Mouse (Mus musculus) G1E (cell line): Measurements from ENCODE around the gene Gm44805. TPM values are rescaled to one million over a fixed set of nuclear protein-coding genes. Genes with fewer than 3 reads are reported as not detected.
"Not testable (repeated sequence)": the region's sequence is repeated elsewhere in the genome, so short reads cannot be mapped to it uniquely, and the experiment has no call there.

ENCODE experiments used
- ATAC-seq: 2 replicates; pipeline ENCODE4 v1.8.0; 2016; ENCODE audit warnings: mild to moderate bottlenecking; ENCODE audit not compliant: insufficient number of reproducible peaks, poor library complexity, low FRiP score, severe bottlenecking; ENCODE audit errors: extremely low read depth
- DNase-seq: peaks from one replicate; pipeline ENCODE4 v3.0.0; 2012; ENCODE audit warnings: low spot score
- H3K27me3 ChIP-seq: 2 replicates; pipeline ENCODE4 v1.6.1; 2012; ENCODE audit warnings: mild to moderate bottlenecking, low read length, inconsistent platforms; ENCODE audit not compliant: insufficient read depth
- H3K36me3 ChIP-seq: replicated peaks from 2 replicates; pipeline ENCODE3; 2012; ENCODE audit warnings: mild to moderate bottlenecking, inconsistent platforms
- H3K4me1 ChIP-seq: 2 replicates; pipeline ENCODE4 v1.6.1; 2012; ENCODE audit warnings: low read depth, low read length, inconsistent platforms, mixed read lengths; ENCODE audit not compliant: insufficient read depth
- H3K4me3 ChIP-seq: 2 replicates; pipeline ENCODE4 v1.5.1; 2012; ENCODE audit warnings: low read depth, mild to moderate bottlenecking, inconsistent platforms, low read length, moderate library complexity, mixed read lengths
- H3K9me3 ChIP-seq: replicated peaks from 2 replicates; pipeline ENCODE4 v1.6.1; 2012; ENCODE audit warnings: inconsistent platforms
- CTCF ChIP-seq: IDR thresholded peaks from 2 replicates; pipeline ENCODE4 v1.5.1; 2012; ENCODE audit warnings: low read depth, low read length, inconsistent platforms, mixed read lengths
- GATA1 ChIP-seq: IDR thresholded peaks from 2 replicates; pipeline ENCODE4 v1.6.1; 2012; ENCODE audit warnings: borderline replicate concordance, low read length, inconsistent platforms, mixed read lengths
- GATA2 ChIP-seq: IDR thresholded peaks from 2 replicates; pipeline ENCODE4 v1.6.1; 2012; ENCODE audit warnings: low read depth, low read length, inconsistent platforms, borderline replicate concordance
- POLR2AphosphoS5 ChIP-seq: IDR thresholded peaks from 2 replicates; pipeline ENCODE4 v1.6.1; 2012; ENCODE audit warnings: low read depth, low read length, inconsistent platforms; ENCODE audit not compliant: insufficient replicate concordance
- TAL1 ChIP-seq: conservative IDR thresholded peaks from 2 replicates; pipeline ENCODE4 v1.6.1; 2012; ENCODE audit warnings: low read depth, low read length, inconsistent platforms, mixed read lengths
- polyA plus RNA-seq: library from polyadenylated mRNA; stranded (reverse); fragments of >175 nt; gene quantifications from 2 replicates; pipeline ENCODE4 v1.2.3, GENCODE M21; 2012
- total RNA-seq, 2 experiments: library from RNA; stranded (forward) in 1 of 2; stranded (reverse) in 1 of 2; fragments of 200-1000 nt in 1 of 2; fragments of >200 nt in 1 of 2; fragmentation: Nextera tagmentation in 1 of 2; gene quantifications; 2 replicates each; pipeline ENCODE4 v1.2.3; 2014 to 2017

Gm44805 gene
- total and polyA plus RNA-seq, 3 experiments, result not detected

- no peaks in the 10 kb centered on the region for H3K9me3 ChIP-seq
- no peak overlapping the region for H3K4me3 ChIP-seq
- H3K4me1 ChIP-seq, result peaks cover 61% of the 10 kb centered on the region
- DNase-seq (no peak), ATAC-seq (no peak)
- TF ChIP-seq GATA1, result no peak
- TF ChIP-seq CTCF, result no peak
- no peak for TF ChIP-seq POLR2AphosphoS5
- TF ChIP-seq GATA2, result no peak
- no peak for TF ChIP-seq TAL1
- peaks cover under 1% of the 10 kb centered on the region for H3K36me3 ChIP-seq
- H3K27me3 ChIP-seq, result no peaks in the 10 kb centered on the region
Observed at GRCm38 (mm10) chr7:19690845-19691244, 9.6 kb upstream of the Gm44805 start.

DNA sequence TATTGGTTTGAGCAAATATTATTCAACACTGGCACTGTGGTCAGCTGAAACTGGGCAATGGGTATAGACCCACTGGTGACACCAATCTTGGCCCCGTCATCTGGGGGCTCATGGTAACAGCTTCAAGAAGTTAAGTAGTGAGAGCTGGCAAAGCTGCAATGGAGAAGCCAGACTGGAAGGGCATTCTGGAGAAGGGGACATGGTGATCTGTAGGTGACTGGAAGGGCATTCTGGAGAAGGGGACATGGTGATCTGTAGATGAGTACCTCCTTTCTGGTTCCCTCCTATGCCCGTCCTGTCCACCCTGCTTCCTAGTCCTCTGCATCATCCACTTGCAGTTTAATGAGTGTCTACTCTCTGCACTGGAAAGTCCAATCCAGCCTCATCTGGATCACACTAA, 7.4 kb upstream of the Gm44805 start:
- Histone ChIP-seq H3K27me3 (peaks cover 5% of the 10 kb centered on the region; the same call in 1 of the 2 replicates), H3K36me3 (no peaks in the 10 kb centered on the region), H3K4me1 (peaks cover 45% of the 10 kb centered on the region), H3K9me3 (no peaks in the 10 kb centered on the region), H3K4me3 (no peak overlapping the region)
- no peak for TF ChIP-seq TAL1
- TF ChIP-seq GATA2, result no peak
- DNase-seq (no peak), ATAC-seq (no peak)

DNA sequence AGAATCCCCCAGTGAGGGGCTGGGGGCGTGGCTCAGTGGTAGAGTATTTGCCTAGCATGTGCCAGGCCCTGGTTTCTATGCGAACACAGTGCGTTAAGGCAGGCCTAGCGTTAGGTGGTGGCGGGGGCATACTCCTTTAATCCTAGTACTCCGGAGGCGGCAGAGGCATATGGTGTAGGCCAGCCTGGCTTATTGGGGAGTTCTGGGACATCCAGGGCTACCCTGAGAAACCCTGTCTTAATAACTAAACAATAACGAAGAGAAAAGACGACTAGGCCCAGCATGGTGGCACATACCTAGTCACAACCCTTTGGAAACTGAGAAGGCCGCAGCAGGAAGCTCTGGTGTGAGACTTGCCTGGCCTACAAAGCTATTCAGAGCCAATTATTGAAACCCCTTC, 6.9 kb upstream of the Gm44805 start:
- ATAC-seq, result no peak
- peaks cover 43% of the 10 kb centered on the region for H3K4me1 ChIP-seq

DNA sequence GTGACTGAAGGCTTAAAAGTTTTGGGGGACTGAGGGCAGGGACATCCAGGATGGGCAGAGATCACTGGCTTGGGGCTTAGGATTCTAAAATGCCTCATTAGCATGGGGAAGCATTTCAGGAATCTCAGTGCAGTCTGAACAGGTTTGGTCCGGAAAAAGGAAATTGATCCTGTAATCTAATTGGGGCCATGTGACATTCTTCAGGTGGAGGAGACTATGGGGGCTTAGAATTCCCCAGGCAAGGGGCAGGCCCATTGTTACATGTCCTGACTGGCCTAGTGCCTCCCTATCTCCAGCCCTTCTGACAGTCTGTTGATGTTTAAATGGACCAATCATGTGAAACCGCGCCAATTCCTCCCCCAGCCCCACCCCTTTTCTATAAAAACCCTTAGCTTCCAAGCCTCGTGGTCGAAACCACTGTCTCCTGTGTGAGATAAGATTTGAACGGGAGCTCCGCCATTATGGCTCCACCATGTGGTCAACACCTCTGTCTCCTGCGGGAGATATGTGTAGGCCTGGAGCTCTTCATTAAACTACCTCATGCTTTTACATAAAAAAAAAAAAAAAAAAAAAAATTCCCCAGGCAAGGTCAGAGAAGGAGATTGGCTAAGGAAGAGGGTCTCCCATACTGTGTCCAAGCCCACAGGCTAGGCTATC, 5.8 kb upstream of the Gm44805 start:
- peaks cover 32% of the 10 kb centered on the region for H3K4me1 ChIP-seq
- DNase-seq, result not testable (repeated sequence)

More for the DNA sequence above, 6.9 kb upstream of the Gm44805 start:
- H3K9me3 ChIP-seq, result no peaks in the 10 kb centered on the region
- no peak overlapping the region for H3K4me3 ChIP-seq
- H3K36me3 ChIP-seq, result no peaks in the 10 kb centered on the region
- H3K27me3 ChIP-seq, result peaks cover 5% of the 10 kb centered on the region; the same call in 1 of the 2 replicates
- no peak for DNase-seq
- no peak for TF ChIP-seq TAL1
- no peak for TF ChIP-seq CTCF
- no peak for TF ChIP-seq GATA2
- TF ChIP-seq GATA1, result no peak
- TF ChIP-seq POLR2AphosphoS5, result no peak

GRCm38 (mm10) chr7:19686521-19686920, 5.3 kb upstream of the Gm44805 start:
- Histone ChIP-seq H3K9me3 (no peaks in the 10 kb centered on the region), H3K4me3 (no peak overlapping the region), H3K4me1 (peaks cover 28% of the 10 kb centered on the region), H3K36me3 (no peaks in the 10 kb centered on the region), H3K27me3 (peaks cover 5% of the 10 kb centered on the region; the same call in 1 of the 2 replicates)
- no peak for ATAC-seq
- TF ChIP-seq POLR2AphosphoS5 (no peak), GATA2 (no peak), TAL1 (no peak), GATA1 (no peak), CTCF (no peak)
- no peak for DNase-seq

More for the DNA sequence above, 5.8 kb upstream of the Gm44805 start:
- H3K36me3 ChIP-seq, ATAC-seq, H3K4me3 ChIP-seq, H3K27me3 ChIP-seq, H3K9me3 ChIP-seq: not testable (repeated sequence)

DNA sequence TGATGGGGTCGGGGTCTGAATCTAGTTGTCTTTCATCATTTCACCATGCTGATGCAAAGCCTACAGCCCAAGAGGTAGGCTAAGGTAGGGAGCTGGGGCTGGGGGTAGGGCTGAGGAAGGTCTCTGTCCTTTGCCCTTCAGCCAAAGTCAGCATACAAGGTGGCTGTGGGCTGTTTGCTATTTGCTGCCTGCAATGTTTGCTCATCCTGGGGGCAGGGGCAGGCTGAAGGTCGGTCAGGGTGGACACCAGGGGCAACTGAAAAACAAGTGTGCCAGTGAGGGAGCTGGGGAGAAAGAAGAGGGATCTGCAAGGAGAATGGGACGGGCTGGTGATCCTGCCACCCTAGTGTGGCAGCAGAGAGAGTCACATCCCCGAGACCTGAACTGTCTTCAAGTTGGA, 4.2 kb upstream of the Gm44805 start:
- TF ChIP-seq TAL1 (no peak), POLR2AphosphoS5 (no peak), GATA2 (no peak), GATA1 (no peak), CTCF (no peak)
- no peaks in the 10 kb centered on the region for H3K36me3 ChIP-seq
- no peaks in the 10 kb centered on the region for H3K9me3 ChIP-seq
- no peak for DNase-seq
- no peak for ATAC-seq
- peaks cover 23% of the 10 kb centered on the region for H3K4me1 ChIP-seq
- peaks cover 5% of the 10 kb centered on the region; the same call in 1 of the 2 replicates for H3K27me3 ChIP-seq
- H3K4me3 ChIP-seq, result no peak overlapping the region

DNA sequence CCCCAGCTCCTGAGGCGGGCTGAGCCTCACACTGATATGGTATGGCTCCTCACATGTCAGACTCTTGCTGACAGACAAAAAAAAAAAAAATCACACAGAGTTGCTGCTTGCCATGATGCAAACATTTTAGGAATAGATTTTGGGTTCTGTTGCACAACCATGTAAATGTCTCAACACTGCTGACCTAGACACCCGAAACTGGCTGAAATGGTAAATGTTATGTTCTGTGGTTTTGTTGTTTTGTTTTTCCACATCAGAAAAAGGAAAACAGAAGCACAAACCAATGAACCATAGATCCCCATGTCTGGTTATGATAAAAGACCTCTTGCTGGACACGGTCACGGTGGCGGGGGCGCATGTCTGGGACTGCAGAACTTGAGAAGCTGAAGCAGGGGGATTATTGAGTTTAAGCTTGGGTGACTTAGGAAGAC, 2.6 kb upstream of the Gm44805 start:
- no peak overlapping the region for H3K4me3 ChIP-seq

More for the DNA sequence above, 2.6 kb upstream of the Gm44805 start:
- no peaks in the 10 kb centered on the region for H3K36me3 ChIP-seq
- DNase-seq, result no peak
- TF ChIP-seq GATA1, result no peak
- no peak for TF ChIP-seq CTCF
- no peak for TF ChIP-seq TAL1
- TF ChIP-seq POLR2AphosphoS5, result no peak
- no peak for TF ChIP-seq GATA2
- peaks cover 5% of the 10 kb centered on the region; the same call in 1 of the 2 replicates for H3K27me3 ChIP-seq
- ATAC-seq, result no peak
- H3K9me3 ChIP-seq, result no peaks in the 10 kb centered on the region
- peaks cover 19% of the 10 kb centered on the region for H3K4me1 ChIP-seq
